ENCODE assay signal across 10 mouse cellular contexts in genomic region chr11:79080965-79081891, GRCm38 (mm10).
DNase-seq lines count a peak whose midpoint lies in the region; ATAC-seq and TF ChIP-seq lines count a peak whose summit lies in the region.
"Had no signal": no experiment of that assay in that cellular context is flagged by ENCODE, and none has a peak within 500 bp of the region (broad histone marks: within the 10 kb centered on the region; RNA-seq: fewer than 3 reads in every experiment).

No protein-coding gene starts in this region.

- H3K4me3 ChIP-seq in hindbrain, embryonic 10.5 days = no peak overlapping the region
- no peak overlapping the region for H3K4me3 ChIP-seq in hindbrain, embryonic 11.5 days (ENCODE audit: low read depth, low read length)
- no peak overlapping the region for H3K4me3 ChIP-seq in embryonic facial prominence, embryonic 15.5 days (replicated peaks)
- H3K4me3 ChIP-seq in intestine, postnatal 0 days (ENCODE audit: low read depth, low read length) = no peak overlapping the region
- H3K4me3 ChIP-seq in midbrain, embryonic 10.5 days = no peak overlapping the region
- H3K4me3 ChIP-seq in hindbrain, embryonic 16.5 days (ENCODE audit: low read length) = no peak overlapping the region
- H3K4me3 ChIP-seq: liver, embryonic 13.5 days had no signal

- H3K27me3 ChIP-seq in hindbrain, embryonic 10.5 days (ENCODE audit: insufficient read depth, poor library complexity, severe bottlenecking) = no peaks in the 10 kb centered on the region
- no peaks in the 10 kb centered on the region for H3K27me3 ChIP-seq in hindbrain, embryonic 11.5 days (ENCODE audit: control insufficient read depth, insufficient read depth, low read length)
- H3K27me3 ChIP-seq in embryonic facial prominence, embryonic 15.5 days = no peaks in the 10 kb centered on the region
- no peaks in the 10 kb centered on the region for H3K27me3 ChIP-seq in intestine, postnatal 0 days (replicated peaks; ENCODE audit: control insufficient read depth, insufficient read depth, low read length)
- H3K27me3 ChIP-seq in midbrain, embryonic 10.5 days (ENCODE audit: low read depth, poor library complexity, severe bottlenecking) = no peaks in the 10 kb centered on the region
- H3K27me3 ChIP-seq in hindbrain, embryonic 16.5 days (replicated peaks; ENCODE audit: control insufficient read depth, insufficient read depth, low read length) = no peaks in the 10 kb centered on the region

- H3K4me2 ChIP-seq in hindbrain, embryonic 11.5 days (replicated peaks; ENCODE audit: low read depth, low read length) = no peak overlapping the region
- H3K4me2 ChIP-seq in embryonic facial prominence, embryonic 15.5 days (replicated peaks) = no peak overlapping the region
- no peak overlapping the region for H3K4me2 ChIP-seq in intestine, postnatal 0 days (replicated peaks; ENCODE audit: low read depth)
- H3K4me2 ChIP-seq in hindbrain, embryonic 16.5 days (ENCODE audit: low read length) = no peak overlapping the region
- H3K4me2 ChIP-seq: liver, embryonic 13.5 days had no signal

- peak; percentile 18; the same call in 1 of the 2 replicates for TF ChIP-seq CTCF in intestine, postnatal 0 days (IDR thresholded peaks at IDR 0.05; ENCODE audit: low read depth)

- intact Hi-C loops in left cerebral cortex, postnatal 4 days (cut with DNase I) = no loop called here

- H3K27ac ChIP-seq in hindbrain, embryonic 10.5 days = peak overlapping the region; percentile 25; the same call in 1 of the 2 replicates
- no peak overlapping the region for H3K27ac ChIP-seq in hindbrain, embryonic 11.5 days (ENCODE audit: low read depth, low read length)
- peak overlapping the region; percentile 39; the same call in 1 of the 2 replicates for H3K27ac ChIP-seq in embryonic facial prominence, embryonic 15.5 days (replicated peaks)
- H3K27ac ChIP-seq in intestine, postnatal 0 days (ENCODE audit: low read depth, low read length) = peak overlapping the region; percentile 67
- no peak overlapping the region for H3K27ac ChIP-seq in midbrain, embryonic 10.5 days (replicated peaks)
- H3K27ac ChIP-seq in hindbrain, embryonic 16.5 days (ENCODE audit: low read depth, low read length) = no peak overlapping the region
- H3K27ac ChIP-seq: liver, embryonic 13.5 days had no signal

- no peaks in the 10 kb centered on the region for H3K36me3 ChIP-seq in hindbrain, embryonic 10.5 days
- H3K36me3 ChIP-seq in hindbrain, embryonic 11.5 days (ENCODE audit: control insufficient read depth, insufficient read depth, low read length) = no peaks in the 10 kb centered on the region
- no peaks in the 10 kb centered on the region for H3K36me3 ChIP-seq in embryonic facial prominence, embryonic 15.5 days
- H3K36me3 ChIP-seq in intestine, postnatal 0 days (ENCODE audit: control insufficient read depth, insufficient read depth) = no peaks in the 10 kb centered on the region
- H3K36me3 ChIP-seq in midbrain, embryonic 10.5 days = no peaks in the 10 kb centered on the region
- no peaks in the 10 kb centered on the region for H3K36me3 ChIP-seq in hindbrain, embryonic 16.5 days (ENCODE audit: control insufficient read depth, insufficient read depth, low read length)
- H3K36me3 ChIP-seq: liver, embryonic 13.5 days had no signal

- H3K9me3 ChIP-seq in hindbrain, embryonic 10.5 days = no peaks in the 10 kb centered on the region
- H3K9me3 ChIP-seq in hindbrain, embryonic 11.5 days (ENCODE audit: control insufficient read depth, low read length) = no peaks in the 10 kb centered on the region
- no peaks in the 10 kb centered on the region for H3K9me3 ChIP-seq in embryonic facial prominence, embryonic 15.5 days (replicated peaks)
- no peaks in the 10 kb centered on the region for H3K9me3 ChIP-seq in intestine, postnatal 0 days (ENCODE audit: control insufficient read depth)
- H3K9me3 ChIP-seq in midbrain, embryonic 10.5 days (replicated peaks) = no peaks in the 10 kb centered on the region
- H3K9me3 ChIP-seq in hindbrain, embryonic 16.5 days (ENCODE audit: control insufficient read depth, low read length) = no peaks in the 10 kb centered on the region
- H3K9me3 ChIP-seq: liver, embryonic 13.5 days had no signal

- no peak for ATAC-seq in hindbrain, embryonic 11.5 days (ENCODE audit: low FRiP score)
- ATAC-seq in embryonic facial prominence, embryonic 15.5 days (ENCODE audit: insufficient number of reproducible peaks, low FRiP score, low TSS enrichment, low read depth) = no peak
- ATAC-seq in intestine, postnatal 0 days = peak; percentile 29
- ATAC-seq in megakaryocyte progenitor cell, adult 5-6 weeks (replicated peaks; ENCODE audit: poor library complexity) = 0 out of 2 replicates have a peak, but pooled peaks have one; percentile 5
- no peak for ATAC-seq in hindbrain, embryonic 16.5 days

- DNase-seq in hindbrain, embryonic 10.5 days (ENCODE audit: low spot score) = no peak
- DNase-seq in hindbrain, embryonic 11.5 days (ENCODE audit: low spot score) = no peak
- no peak for DNase-seq in left cerebral cortex, postnatal 4 days
- no peak for DNase-seq in midbrain, embryonic 10.5 days (ENCODE audit: low spot score)
- DNase-seq: liver, embryonic 13.5 days; right cerebral cortex, postnatal 14 days had no signal

- H3K4me1 ChIP-seq in hindbrain, embryonic 10.5 days (replicated peaks) = peaks cover 33% of the 10 kb centered on the region
- H3K4me1 ChIP-seq in hindbrain, embryonic 11.5 days (replicated peaks; ENCODE audit: control insufficient read depth, insufficient read depth, low read length) = no peaks in the 10 kb centered on the region
- peaks cover 53% of the 10 kb centered on the region for H3K4me1 ChIP-seq in embryonic facial prominence, embryonic 15.5 days
- peaks cover 7% of the 10 kb centered on the region; the same call in 1 of the 2 replicates for H3K4me1 ChIP-seq in intestine, postnatal 0 days (replicated peaks; ENCODE audit: control insufficient read depth, insufficient read depth, low read length)
- peaks cover 19% of the 10 kb centered on the region for H3K4me1 ChIP-seq in midbrain, embryonic 10.5 days
- no peaks in the 10 kb centered on the region; the same call in 1 of the 2 replicates for H3K4me1 ChIP-seq in hindbrain, embryonic 16.5 days (ENCODE audit: control insufficient read depth, insufficient read depth, low read depth, low read length)

- 70% methylated on average over 16 of the region's 16 CpGs for WGBS in hindbrain, embryonic 10.5 days
- 70% methylated on average over 16 of the region's 16 CpGs for WGBS in hindbrain, embryonic 11.5 days
- WGBS in embryonic facial prominence, embryonic 15.5 days = 65% methylated on average over 16 of the region's 16 CpGs
- 59% methylated on average over 16 of the region's 16 CpGs for WGBS in intestine, postnatal 0 days
- 77% methylated on average over 16 of the region's 16 CpGs for WGBS in midbrain, embryonic 10.5 days
- 74% methylated on average over 16 of the region's 16 CpGs for WGBS in hindbrain, embryonic 16.5 days

- no peak overlapping the region for H3K9ac ChIP-seq in hindbrain, embryonic 11.5 days (ENCODE audit: low read depth, low read length)
- H3K9ac ChIP-seq in embryonic facial prominence, embryonic 15.5 days = no peak overlapping the region
- H3K9ac ChIP-seq in intestine, postnatal 0 days (ENCODE audit: low read depth, low read length) = no peak overlapping the region
- H3K9ac ChIP-seq in hindbrain, embryonic 16.5 days (ENCODE audit: low read depth, low read length) = no peak overlapping the region
- H3K9ac ChIP-seq: liver, embryonic 13.5 days had no signal

Comparison
In these comparisons a context has a peak if more than half of its experiments do, and no peak if none do; other contexts are left out.
1. H3K27ac ChIP-seq: peak in hindbrain, embryonic 10.5 days (single experiment), embryonic facial prominence, embryonic 15.5 days (single experiment) and intestine, postnatal 0 days (single experiment); none in hindbrain, embryonic 11.5 days (single experiment), midbrain, embryonic 10.5 days (single experiment) and hindbrain, embryonic 16.5 days (single experiment).
2. ATAC-seq: peak in intestine, postnatal 0 days (single experiment) and megakaryocyte progenitor cell, adult 5-6 weeks (single experiment); none in hindbrain, embryonic 11.5 days (single experiment), embryonic facial prominence, embryonic 15.5 days (single experiment) and hindbrain, embryonic 16.5 days (single experiment).